Mouse (Mus musculus): ENCODE results near the gene 1700001F09Rik.
A peak's percentile ranks its signal among the peaks of the same experiment; 100 is the strongest.
"Not testable (repeated sequence)": the region's sequence is repeated elsewhere in the genome, so short reads cannot be mapped to it uniquely, and the experiment has no call there.

1700001F09Rik gene

DNA sequence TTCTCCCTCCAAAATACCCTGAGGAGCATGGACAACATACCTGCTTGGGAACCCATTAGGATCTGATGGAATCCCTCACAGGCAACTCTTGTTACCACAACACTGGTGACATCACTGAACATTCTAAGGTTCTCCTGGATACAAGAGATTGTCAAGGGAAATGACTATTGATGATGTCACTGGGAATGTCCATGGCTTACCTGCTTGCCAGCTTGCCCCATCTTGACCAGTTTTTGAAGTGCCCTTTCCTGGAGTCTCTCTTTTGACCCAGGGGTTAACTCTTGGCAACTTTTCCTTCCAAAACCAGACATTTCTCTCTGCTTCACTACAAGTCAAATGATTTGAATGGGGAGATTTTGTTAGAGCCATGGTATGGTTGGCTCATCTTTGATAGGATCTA lies at the start of gene 1700001F09Rik:
1700001F09Rik (minus strand) TSS at position 101 of the 400 bp plus-strand sequence.
- DNase-seq, result not testable (repeated sequence)

DNA sequence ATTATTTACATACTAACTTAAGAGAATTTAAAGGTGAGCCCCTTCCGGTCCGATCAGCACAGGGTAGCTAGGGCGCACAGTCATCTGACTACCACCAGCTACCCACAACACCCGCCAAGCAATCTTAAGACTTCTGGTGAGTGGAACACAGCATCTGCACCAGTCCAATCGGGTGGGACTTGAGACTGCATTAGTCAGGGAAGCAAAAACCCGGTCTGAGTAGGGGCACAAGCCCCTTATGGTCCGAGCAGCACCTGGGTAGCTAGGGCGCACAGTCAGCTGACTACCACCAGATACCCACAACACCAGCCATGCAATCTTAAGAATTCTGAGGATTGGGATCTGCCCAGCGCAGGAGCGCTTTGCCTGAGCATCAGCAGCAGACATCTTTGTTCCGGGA lies 14.1 kb upstream of the 1700001F09Rik start:
- DNase-seq, result not testable (repeated sequence)

DNA sequence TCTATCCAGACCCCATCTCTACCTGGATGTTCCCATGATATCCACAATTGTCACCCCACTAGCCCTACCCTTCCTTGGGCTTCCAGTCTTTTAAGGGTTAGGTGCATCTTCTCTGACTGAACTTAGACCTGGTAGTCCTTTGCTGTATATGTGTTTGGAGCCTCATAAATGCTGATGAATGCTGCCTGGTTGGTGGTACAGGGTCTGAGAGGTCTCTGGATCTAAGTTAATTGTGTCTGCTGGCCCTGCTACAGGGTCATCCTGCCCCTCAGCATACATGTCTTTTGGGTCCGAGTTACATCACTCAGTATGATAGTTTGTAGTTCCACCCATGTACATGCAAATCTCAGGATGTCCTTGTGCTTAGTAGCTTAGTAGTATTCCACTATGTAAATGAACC lies 11.6 kb upstream of the 1700001F09Rik start:
- DNase-seq, result peak; percentile 4

GRCm38 (mm10) chr14:43357496-43357895 lies 9.9 kb upstream of the 1700001F09Rik start:
- not testable (repeated sequence) for DNase-seq

- not testable (repeated sequence) for DNase-seq
These were observed 5.3 kb upstream of the 1700001F09Rik start for GRCm38 (mm10) chr14:43352944-43353343.

DNA sequence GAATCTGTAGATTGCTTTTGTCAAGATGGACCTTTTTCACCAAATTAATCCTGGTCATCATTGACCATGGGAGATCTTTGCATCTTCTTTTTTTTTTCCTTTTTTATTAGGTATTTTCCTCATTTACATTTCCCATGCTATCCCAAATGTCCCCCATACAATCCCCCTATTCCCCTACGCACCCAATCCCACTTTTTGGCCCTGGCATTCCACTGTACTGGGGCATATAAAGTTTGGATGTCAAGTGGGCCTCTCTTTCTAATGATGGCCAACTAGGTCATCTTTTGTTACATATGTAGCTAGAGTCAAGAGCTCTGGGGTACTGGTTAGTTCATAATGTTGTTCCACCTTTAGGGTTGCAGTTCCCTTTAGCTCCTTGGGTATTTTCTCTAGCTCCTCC lies 10.0 kb downstream of the 1700001F09Rik start:
- DNase-seq, result not testable (repeated sequence)

- not testable (repeated sequence) for DNase-seq
These were observed 16.2 kb downstream of the 1700001F09Rik start for GRCm38 (mm10) chr14:43331362-43331880.

- not testable (repeated sequence) for DNase-seq
These were observed 19.0 kb downstream of the 1700001F09Rik start for GRCm38 (mm10) chr14:43328603-43329002.

DNA sequence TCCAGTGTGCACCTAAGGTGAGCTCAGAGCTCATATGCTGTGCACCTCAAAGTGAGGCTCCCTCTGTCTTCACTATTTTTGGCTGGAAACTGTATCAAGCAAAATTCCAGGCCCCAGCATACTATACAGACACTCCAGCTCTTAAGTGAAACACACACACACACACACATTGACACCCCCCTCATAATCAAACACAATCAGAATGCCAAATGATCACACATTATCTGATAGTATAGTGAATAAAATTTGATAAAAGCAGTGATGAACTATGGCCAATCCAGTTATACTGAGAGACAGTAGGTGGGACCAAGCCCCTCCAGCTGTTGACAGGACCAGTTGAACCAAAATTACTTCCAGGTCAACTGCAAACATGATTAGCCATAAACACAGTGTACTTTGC lies 28.1 kb downstream of the 1700001F09Rik start:
- DNase-seq, result not testable (repeated sequence)

DNA sequence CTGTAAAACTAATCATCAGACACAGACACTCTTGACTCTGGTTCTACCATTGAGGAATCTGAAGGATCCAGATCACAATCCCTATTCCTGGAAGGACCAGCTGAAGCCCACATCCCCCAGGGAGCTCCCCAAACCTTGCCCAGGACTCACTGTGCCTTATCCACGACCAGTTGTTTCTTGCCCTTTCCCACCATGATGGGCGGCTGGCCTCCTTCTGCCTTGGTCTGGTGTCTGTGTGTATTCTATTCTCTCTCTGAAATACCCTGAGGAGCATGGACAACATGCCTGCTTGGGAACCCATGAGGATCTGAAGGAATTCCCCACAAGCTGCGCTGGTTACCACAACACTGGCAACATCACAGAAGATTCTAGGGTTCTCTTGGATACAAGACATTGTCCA lies 54.1 kb downstream of the 1700001F09Rik start, which contains the start of gene Gm8127:
Gm8127 (minus strand) TSS at position 330 of the 400 bp plus-strand sequence.
- not testable (repeated sequence) for DNase-seq

All from kidney, adult 18-20 months (tissue).